Mouse (Mus musculus) forebrain, embryonic 13.5 days (tissue): ENCODE measurements around the gene Akr1b8. TPM values are rescaled to one million over a fixed set of nuclear protein-coding genes. Genes with fewer than 3 reads are reported as not detected.
A peak's percentile ranks its signal among the peaks of the same experiment; 100 is the strongest.
"Not testable (repeated sequence)": the region's sequence is repeated elsewhere in the genome, so short reads cannot be mapped to it uniquely, and the experiment has no call there.

Source experiments
- ATAC-seq: fragments of 200-750 bp; cut with Nextera tagmentation; 2 replicates; pipeline ENCODE4 v1.8.0; 2017
- H3K27ac ChIP-seq: fragments of 300-500 bp; sonication (generic); 2 replicates; pipeline ENCODE4 v1.5.1; 2015; ENCODE audit warnings: inconsistent platforms, mild to moderate bottlenecking, moderate library complexity
- H3K27me3 ChIP-seq: fragments of 300-500 bp; sonication (generic); 2 replicates; pipeline ENCODE4 v1.6.1; 2015; ENCODE audit warnings: mild to moderate bottlenecking, inconsistent platforms
- H3K36me3 ChIP-seq: fragments of 300-500 bp; sonication (generic); 2 replicates; pipeline ENCODE4 v1.6.1; 2015; ENCODE audit warnings: mild to moderate bottlenecking, inconsistent platforms; ENCODE audit not compliant: poor library complexity, severe bottlenecking
- H3K4me1 ChIP-seq: fragments of 300-500 bp; sonication (generic); 2 replicates; pipeline ENCODE4 v1.6.1; 2015; ENCODE audit warnings: inconsistent platforms
- H3K4me2 ChIP-seq: fragments of 300-500 bp; sonication (generic); 2 replicates; pipeline ENCODE4 v1.6.1; 2015; ENCODE audit warnings: inconsistent platforms, mild to moderate bottlenecking, moderate library complexity
- H3K4me3 ChIP-seq: fragments of 300-500 bp; sonication (generic); 2 replicates; pipeline ENCODE4 v1.5.1; 2015; ENCODE audit warnings: mild to moderate bottlenecking, inconsistent platforms
- H3K9ac ChIP-seq: fragments of 300-500 bp; sonication (generic); 2 replicates; pipeline ENCODE4 v1.6.1; 2015; ENCODE audit warnings: mild to moderate bottlenecking, inconsistent platforms
- H3K9me3 ChIP-seq: fragments of 300-500 bp; sonication (generic); replicated peaks from 2 replicates; pipeline ENCODE4 v1.6.1; 2016; ENCODE audit warnings: inconsistent platforms
- WGBS: fragments of 180-500 bp; shearing (Covaris S2); methylation state at CpG from one replicate; pipeline ENCODE4 v1.1.7; 2015; 5-methylcytosine and 5-hydroxymethylcytosine counted together
- polyA plus RNA-seq: library from polyadenylated mRNA; unstranded; fragments of >200 nt; fragmentation: Nextera tagmentation; extraction: Ambion mirVana; gene quantifications from 2 replicates; pipeline ENCODE4 v1.2.1, GENCODE M21; 2015

Akr1b8 gene
- polyA plus RNA-seq, 1 experiment from 2014 or later, result 7.4 TPM

- no peak for ATAC-seq
- Histone ChIP-seq H3K4me2 (no peak overlapping the region), H3K4me3 (no peak overlapping the region), H3K9ac (no peak overlapping the region), H3K27me3 (no peaks in the 10 kb centered on the region), H3K9me3 (no peaks in the 10 kb centered on the region), H3K4me1 (peaks cover 8% of the 10 kb centered on the region; the same call in 1 of the 2 replicates), H3K27ac (no peak overlapping the region), H3K36me3 (no peaks in the 10 kb centered on the region)
- 95% methylated on average over 3 of the region's 3 CpGs for WGBS
These were observed 1.5 kb upstream of the Akr1b8 start for GRCm38 (mm10) chr6:34352401-34352800.

GRCm38 (mm10) chr6:34354354-34355348 lies 732 bp downstream of the Akr1b8 start:
- peak overlapping the region; percentile 42 for H3K4me2 ChIP-seq
- no peaks in the 10 kb centered on the region for H3K27me3 ChIP-seq
- WGBS, result 80% methylated on average over 8 of the region's 8 CpGs
- H3K4me3 ChIP-seq, result no peak overlapping the region
- H3K4me1 ChIP-seq, result peaks cover 8% of the 10 kb centered on the region; the same call in 1 of the 2 replicates
- no peaks in the 10 kb centered on the region for H3K36me3 ChIP-seq
- no peak overlapping the region for H3K9ac ChIP-seq
- H3K9me3 ChIP-seq, result no peaks in the 10 kb centered on the region
- H3K27ac ChIP-seq, result no peak overlapping the region; the same call in 1 of the 2 replicates
- ATAC-seq, result no peak

GRCm38 (mm10) chr6:34355349-34355747 lies 1.4 kb downstream of the Akr1b8 start:
- Histone ChIP-seq H3K27ac (no peak overlapping the region), H3K36me3 (no peaks in the 10 kb centered on the region), H3K27me3 (no peaks in the 10 kb centered on the region), H3K9me3 (no peaks in the 10 kb centered on the region), H3K4me1 (peaks cover 8% of the 10 kb centered on the region; the same call in 1 of the 2 replicates), H3K4me3 (no peak overlapping the region), H3K9ac (no peak overlapping the region), H3K4me2 (no peak overlapping the region)
- 81% methylated on average over 6 of the region's 6 CpGs for WGBS
- no peak for ATAC-seq

- no peaks in the 10 kb centered on the region for H3K9me3 ChIP-seq
- no peak overlapping the region for H3K4me2 ChIP-seq
- H3K27me3 ChIP-seq, result no peaks in the 10 kb centered on the region
- no peak for ATAC-seq
- no peak overlapping the region for H3K9ac ChIP-seq
- no peak overlapping the region for H3K4me3 ChIP-seq
- 91% methylated on average over 9 of the region's 9 CpGs for WGBS
- H3K27ac ChIP-seq, result no peak overlapping the region
- no peaks in the 10 kb centered on the region for H3K36me3 ChIP-seq
- peaks cover 8% of the 10 kb centered on the region; the same call in 1 of the 2 replicates for H3K4me1 ChIP-seq
These were observed 1.9 kb downstream of the Akr1b8 start for GRCm38 (mm10) chr6:34355841-34356240.

- ATAC-seq, result no peak
- Histone ChIP-seq H3K27ac (no peak overlapping the region), H3K36me3 (no peaks in the 10 kb centered on the region), H3K9me3 (no peaks in the 10 kb centered on the region), H3K9ac (no peak overlapping the region), H3K4me2 (no peak overlapping the region), H3K27me3 (no peaks in the 10 kb centered on the region), H3K4me1 (no peaks in the 10 kb centered on the region), H3K4me3 (no peak overlapping the region)
- 86% methylated on average over 12 of the region's 12 CpGs for WGBS
These were observed 10.6 kb downstream of the Akr1b8 start for GRCm38 (mm10) chr6:34364217-34365136.

GRCm38 (mm10) chr6:34367998-34368397 lies 14.1 kb downstream of the Akr1b8 start:
- Histone ChIP-seq H3K4me1 (no peaks in the 10 kb centered on the region), H3K4me3 (no peak overlapping the region), H3K27me3 (no peaks in the 10 kb centered on the region), H3K27ac (no peak overlapping the region), H3K36me3 (no peaks in the 10 kb centered on the region), H3K9me3 (no peaks in the 10 kb centered on the region), H3K9ac (no peak overlapping the region), H3K4me2 (no peak overlapping the region)
- WGBS, result 90% methylated on average over 9 of the region's 9 CpGs
- no peak for ATAC-seq

GRCm38 (mm10) chr6:34370081-34370480 lies 16.2 kb downstream of the Akr1b8 start:
- WGBS, result 79% methylated on average over 8 of the region's 8 CpGs

GRCm38 (mm10) chr6:34371700-34372351 lies 17.9 kb downstream of the Akr1b8 start:
- H3K4me3 ChIP-seq, result no peak overlapping the region
- 0 out of 2 replicates have a peak, but pooled peaks have one; percentile 24 for ATAC-seq
- no peaks in the 10 kb centered on the region for H3K9me3 ChIP-seq
- no peaks in the 10 kb centered on the region for H3K36me3 ChIP-seq
- H3K4me1 ChIP-seq, result no peaks in the 10 kb centered on the region
- no peak overlapping the region for H3K9ac ChIP-seq
- peak overlapping the region; percentile 35 for H3K4me2 ChIP-seq
- no peaks in the 10 kb centered on the region for H3K27me3 ChIP-seq
- 23% methylated on average over 18 of the region's 18 CpGs for WGBS
- H3K27ac ChIP-seq, result no peak overlapping the region

More at GRCm38 (mm10) chr6:34370081-34370480, 16.2 kb downstream of the Akr1b8 start:
- Histone ChIP-seq H3K27ac (no peak overlapping the region), H3K9me3 (no peaks in the 10 kb centered on the region), H3K4me2 (no peak overlapping the region), H3K9ac (no peak overlapping the region), H3K4me1 (no peaks in the 10 kb centered on the region), H3K36me3 (no peaks in the 10 kb centered on the region), H3K4me3 (no peak overlapping the region), H3K27me3 (no peaks in the 10 kb centered on the region)
- no peak for ATAC-seq

GRCm38 (mm10) chr6:34373841-34374240 lies 19.9 kb downstream of the Akr1b8 start:
- Histone ChIP-seq H3K9ac (no peak overlapping the region), H3K36me3 (no peaks in the 10 kb centered on the region), H3K4me3 (no peak overlapping the region), H3K27ac (no peak overlapping the region), H3K27me3 (no peaks in the 10 kb centered on the region), H3K9me3 (no peaks in the 10 kb centered on the region), H3K4me1 (no peaks in the 10 kb centered on the region), H3K4me2 (no peak overlapping the region)
- 88% methylated on average over 7 of the region's 7 CpGs for WGBS
- ATAC-seq, result no peak

- WGBS, result 78% methylated on average over 5 of the region's 5 CpGs
- H3K36me3 ChIP-seq, H3K4me1 ChIP-seq, H3K27ac ChIP-seq, H3K9ac ChIP-seq, H3K4me2 ChIP-seq, H3K9me3 ChIP-seq, H3K4me3 ChIP-seq, ATAC-seq, H3K27me3 ChIP-seq: not testable (repeated sequence)
These were observed 22.0 kb downstream of the Akr1b8 start for GRCm38 (mm10) chr6:34375888-34376287.

- Histone ChIP-seq H3K4me2 (no peak overlapping the region), H3K9me3 (no peaks in the 10 kb centered on the region), H3K4me1 (peaks cover 14% of the 10 kb centered on the region), H3K36me3 (no peaks in the 10 kb centered on the region), H3K27me3 (no peaks in the 10 kb centered on the region), H3K27ac (no peak overlapping the region), H3K9ac (no peak overlapping the region), H3K4me3 (no peak overlapping the region)
- no peak for ATAC-seq
- 49% methylated on average over 8 of the region's 8 CpGs for WGBS
These were observed 29.5 kb downstream of the Akr1b8 start for GRCm38 (mm10) chr6:34383401-34383800.
